Mouse (Mus musculus) midbrain, embryonic 13.5 days (tissue): ENCODE measurements around the gene Il25. TPM values are rescaled to one million over a fixed set of nuclear protein-coding genes. Genes with fewer than 3 reads are reported as not detected.
A peak's percentile ranks its signal among the peaks of the same experiment; 100 is the strongest.
"Not testable (repeated sequence)": the region's sequence is repeated elsewhere in the genome, so short reads cannot be mapped to it uniquely, and the experiment has no call there.

ENCODE experiments used
- ATAC-seq: fragments of 200-750 bp; cut with Nextera tagmentation; 2 replicates; pipeline ENCODE4 v1.8.0; 2017; ENCODE audit warnings: mild to moderate bottlenecking, moderate TSS enrichment, moderate library complexity
- H3K27ac ChIP-seq: fragments of 300-500 bp; sonication (generic); 2 replicates; pipeline ENCODE4 v1.5.1; 2015; ENCODE audit warnings: inconsistent platforms, mild to moderate bottlenecking, moderate library complexity
- H3K27me3 ChIP-seq: fragments of 300-500 bp; sonication (generic); 2 replicates; pipeline ENCODE4 v1.6.1; 2015; ENCODE audit warnings: mild to moderate bottlenecking, inconsistent platforms
- H3K36me3 ChIP-seq: fragments of 300-500 bp; sonication (generic); 2 replicates; pipeline ENCODE4 v1.6.1; 2015; ENCODE audit warnings: mild to moderate bottlenecking, inconsistent platforms
- H3K4me1 ChIP-seq: fragments of 300-500 bp; sonication (generic); replicated peaks from 2 replicates; pipeline ENCODE4 v1.6.1; 2015; ENCODE audit warnings: inconsistent platforms
- H3K4me2 ChIP-seq: fragments of 300-500 bp; sonication (generic); replicated peaks from 2 replicates; pipeline ENCODE4 v1.6.1; 2015; ENCODE audit warnings: moderate library complexity, mild to moderate bottlenecking, inconsistent platforms
- H3K4me3 ChIP-seq: fragments of 300-500 bp; sonication (generic); replicated peaks from 2 replicates; pipeline ENCODE4 v1.5.1; 2015; ENCODE audit warnings: mild to moderate bottlenecking, inconsistent platforms
- H3K9ac ChIP-seq: fragments of 300-500 bp; sonication (generic); replicated peaks from 2 replicates; pipeline ENCODE4 v1.6.1; 2015; ENCODE audit warnings: mild to moderate bottlenecking, inconsistent platforms
- H3K9me3 ChIP-seq: fragments of 300-500 bp; sonication (generic); 2 replicates; pipeline ENCODE4 v1.6.1; 2016; ENCODE audit warnings: mild to moderate bottlenecking, inconsistent platforms
- WGBS: fragments of 180-500 bp; shearing (Covaris S2); methylation state at CpG from one replicate; pipeline ENCODE4 v1.1.7; 2015; 5-methylcytosine and 5-hydroxymethylcytosine counted together
- polyA plus RNA-seq: library from polyadenylated mRNA; unstranded; fragments of >200 nt; fragmentation: Nextera tagmentation; extraction: Ambion mirVana; gene quantifications from 2 replicates; pipeline ENCODE4 v1.2.1, GENCODE M21; 2015

The Il25 gene
- polyA plus RNA-seq, 1 experiment from 2014 or later, result 0.15 TPM

- H3K27ac ChIP-seq, ATAC-seq, H3K4me2 ChIP-seq, H3K36me3 ChIP-seq, H3K9me3 ChIP-seq, H3K9ac ChIP-seq, H3K4me3 ChIP-seq, H3K27me3 ChIP-seq, H3K4me1 ChIP-seq: not testable (repeated sequence)
- 92% methylated on average over 12 of the region's 12 CpGs for WGBS
Measured at GRCm38 (mm10) chr14:54959853-54960613, 27.5 kb downstream of the Il25 start.

- H3K27ac ChIP-seq, result no peak overlapping the region
- no peak overlapping the region for H3K9ac ChIP-seq
- no peaks in the 10 kb centered on the region for H3K9me3 ChIP-seq
- no peak overlapping the region for H3K4me2 ChIP-seq
- no peak overlapping the region for H3K4me3 ChIP-seq
- no peaks in the 10 kb centered on the region for H3K4me1 ChIP-seq
- no peaks in the 10 kb centered on the region for H3K27me3 ChIP-seq
- H3K36me3 ChIP-seq, result no peaks in the 10 kb centered on the region
- ATAC-seq, result no peak
- WGBS, result 61% methylated on average over 10 of the region's 10 CpGs
Measured at GRCm38 (mm10) chr14:54960769-54961168, 28.3 kb downstream of the Il25 start.

- 86% methylated on average over 5 of the region's 5 CpGs for WGBS
- Histone ChIP-seq H3K4me1 (no peaks in the 10 kb centered on the region), H3K36me3 (no peaks in the 10 kb centered on the region), H3K9ac (no peak overlapping the region), H3K9me3 (no peaks in the 10 kb centered on the region), H3K27me3 (no peaks in the 10 kb centered on the region), H3K4me2 (no peak overlapping the region), H3K27ac (no peak overlapping the region), H3K4me3 (no peak overlapping the region)
- no peak for ATAC-seq
Measured at GRCm38 (mm10) chr14:54961487-54961886, 29.0 kb downstream of the Il25 start.

- Histone ChIP-seq H3K4me1 (no peaks in the 10 kb centered on the region), H3K36me3 (no peaks in the 10 kb centered on the region), H3K4me2 (no peak overlapping the region), H3K27me3 (no peaks in the 10 kb centered on the region), H3K9ac (no peak overlapping the region), H3K9me3 (no peaks in the 10 kb centered on the region), H3K27ac (no peak overlapping the region), H3K4me3 (no peak overlapping the region)
- ATAC-seq, result no peak
- WGBS, result 85% methylated on average over 7 of the region's 7 CpGs
Measured at GRCm38 (mm10) chr14:54962714-54963113, 30.2 kb downstream of the Il25 start.

GRCm38 (mm10) chr14:54963727-54964126, 31.2 kb downstream of the Il25 start:
- Histone ChIP-seq H3K36me3 (no peaks in the 10 kb centered on the region), H3K4me1 (no peaks in the 10 kb centered on the region), H3K4me3 (no peak overlapping the region), H3K27me3 (no peaks in the 10 kb centered on the region), H3K27ac (no peak overlapping the region), H3K4me2 (no peak overlapping the region), H3K9me3 (no peaks in the 10 kb centered on the region), H3K9ac (no peak overlapping the region)
- WGBS, result 89% methylated on average over 11 of the region's 11 CpGs
- no peak for ATAC-seq

GRCm38 (mm10) chr14:54965044-54965443, 32.5 kb downstream of the Il25 start:
- no peak for ATAC-seq
- H3K4me3 ChIP-seq, result no peak overlapping the region
- no peaks in the 10 kb centered on the region for H3K9me3 ChIP-seq
- H3K36me3 ChIP-seq, result no peaks in the 10 kb centered on the region
- no peaks in the 10 kb centered on the region for H3K27me3 ChIP-seq
- no peak overlapping the region for H3K9ac ChIP-seq
- no peak overlapping the region for H3K4me2 ChIP-seq
- WGBS, result 86% methylated on average over 15 of the region's 15 CpGs
- no peaks in the 10 kb centered on the region for H3K4me1 ChIP-seq
- no peak overlapping the region for H3K27ac ChIP-seq

- no peak for ATAC-seq
- 80% methylated on average over 6 of the region's 6 CpGs for WGBS
- Histone ChIP-seq H3K9ac (no peak overlapping the region), H3K27ac (no peak overlapping the region), H3K4me3 (no peak overlapping the region), H3K9me3 (no peaks in the 10 kb centered on the region), H3K4me2 (no peak overlapping the region), H3K27me3 (0 out of 2 replicates have a peak, but pooled peaks cover 2% of the 10 kb centered on the region), H3K4me1 (no peaks in the 10 kb centered on the region), H3K36me3 (no peaks in the 10 kb centered on the region)
Measured at GRCm38 (mm10) chr14:54965631-54966030, 33.1 kb downstream of the Il25 start.

GRCm38 (mm10) chr14:54966320-54966977, 34.0 kb downstream of the Il25 start, which contains the start of gene Myh6:
Gene Myh6 (minus strand): TSS chr14:54966927.
- Histone ChIP-seq H3K4me1 (no peaks in the 10 kb centered on the region), H3K27me3 (0 out of 2 replicates have a peak, but pooled peaks cover 2% of the 10 kb centered on the region), H3K4me2 (no peak within 1 kb of the TSS), H3K9me3 (no peaks in the 10 kb centered on the region), H3K4me3 (no peak within 1 kb of the TSS), H3K9ac (no peak within 1 kb of the TSS), H3K36me3 (no peaks in the 10 kb centered on the region), H3K27ac (no peak within 1 kb of the TSS)
- WGBS, result 83% methylated on average over 7 of the region's 7 CpGs
- no peak for ATAC-seq

- no peaks in the 10 kb centered on the region for H3K9me3 ChIP-seq
- no peaks in the 10 kb centered on the region for H3K4me1 ChIP-seq
- no peak for ATAC-seq
- no peaks in the 10 kb centered on the region for H3K36me3 ChIP-seq
- no peak overlapping the region for H3K4me2 ChIP-seq
- no peak overlapping the region for H3K9ac ChIP-seq
- 95% methylated on average over 3 of the region's 3 CpGs for WGBS
- no peak overlapping the region for H3K27ac ChIP-seq
- no peak overlapping the region for H3K4me3 ChIP-seq
- 0 out of 2 replicates have a peak, but pooled peaks cover 2% of the 10 kb centered on the region for H3K27me3 ChIP-seq
Measured at GRCm38 (mm10) chr14:54967874-54968273, 35.4 kb downstream of the Il25 start.

- Histone ChIP-seq H3K27ac (no peak overlapping the region), H3K4me3 (no peak overlapping the region), H3K4me2 (no peak overlapping the region), H3K9ac (no peak overlapping the region), H3K4me1 (no peaks in the 10 kb centered on the region), H3K27me3 (0 out of 2 replicates have a peak, but pooled peaks cover 2% of the 10 kb centered on the region), H3K9me3 (no peaks in the 10 kb centered on the region), H3K36me3 (no peaks in the 10 kb centered on the region)
- no peak for ATAC-seq
Measured at GRCm38 (mm10) chr14:54968344-54968743, 35.8 kb downstream of the Il25 start.

- not testable (repeated sequence) for H3K9ac ChIP-seq, ATAC-seq, H3K27me3 ChIP-seq, H3K4me3 ChIP-seq, H3K9me3 ChIP-seq, H3K36me3 ChIP-seq, H3K4me2 ChIP-seq, H3K27ac ChIP-seq
- WGBS, result 96% methylated on average over 7 of the region's 11 CpGs
- peaks cover 12% of the 10 kb centered on the region for H3K4me1 ChIP-seq
Measured at GRCm38 (mm10) chr14:54972786-54973185, 40.3 kb downstream of the Il25 start.

GRCm38 (mm10) chr14:54974068-54974791, 41.7 kb downstream of the Il25 start:
- H3K9ac ChIP-seq, result no peak overlapping the region
- no peak overlapping the region for H3K4me2 ChIP-seq
- 0 out of 2 replicates have a peak, but pooled peaks cover 2% of the 10 kb centered on the region for H3K27me3 ChIP-seq
- H3K9me3 ChIP-seq, result no peaks in the 10 kb centered on the region
- no peaks in the 10 kb centered on the region for H3K36me3 ChIP-seq
- no peak overlapping the region for H3K4me3 ChIP-seq
- 70% methylated on average over 6 of the region's 6 CpGs for WGBS
- H3K4me1 ChIP-seq, result peaks cover 12% of the 10 kb centered on the region
- peak; percentile 25; the same call in 1 of the 2 replicates for ATAC-seq
- H3K27ac ChIP-seq, result peak overlapping the region; percentile 80
